Mouse (Mus musculus): Measurements from ENCODE around the gene Rmi2. TPM values are rescaled to one million over a fixed set of nuclear protein-coding genes. Genes with fewer than 3 reads are reported as not detected.
"Not testable (repeated sequence)": the region's sequence is repeated elsewhere in the genome, so short reads cannot be mapped to it uniquely, and the experiment has no call there.

Rmi2 gene
- total RNA-seq, 2 experiments from 2014 or later, result 1.3 to 4.7 TPM

DNA sequence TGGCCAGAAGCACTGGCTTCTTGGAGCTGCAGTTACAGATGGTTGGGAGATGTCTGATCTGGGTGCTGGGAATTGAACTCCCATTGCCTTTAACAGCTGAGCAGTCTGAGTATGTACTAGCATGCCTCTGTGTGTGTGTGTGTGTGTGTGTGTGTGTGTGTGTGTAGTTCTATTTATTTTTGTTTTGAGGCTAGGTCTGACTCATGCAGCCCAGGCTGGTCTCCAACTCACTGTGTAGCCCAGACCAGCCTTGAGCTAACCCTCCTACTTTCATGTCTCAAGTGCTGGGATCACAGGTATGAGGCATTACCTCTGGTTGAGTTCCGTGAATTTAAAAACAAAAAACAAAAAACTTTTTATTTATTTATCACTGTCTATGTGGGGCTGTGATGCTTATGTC, 10.3 kb upstream of the Rmi2 start:
- no peak for ATAC-seq (replicated peaks; ENCODE audit: low FRiP score, low TSS enrichment, poor library complexity, severe bottlenecking)

DNA sequence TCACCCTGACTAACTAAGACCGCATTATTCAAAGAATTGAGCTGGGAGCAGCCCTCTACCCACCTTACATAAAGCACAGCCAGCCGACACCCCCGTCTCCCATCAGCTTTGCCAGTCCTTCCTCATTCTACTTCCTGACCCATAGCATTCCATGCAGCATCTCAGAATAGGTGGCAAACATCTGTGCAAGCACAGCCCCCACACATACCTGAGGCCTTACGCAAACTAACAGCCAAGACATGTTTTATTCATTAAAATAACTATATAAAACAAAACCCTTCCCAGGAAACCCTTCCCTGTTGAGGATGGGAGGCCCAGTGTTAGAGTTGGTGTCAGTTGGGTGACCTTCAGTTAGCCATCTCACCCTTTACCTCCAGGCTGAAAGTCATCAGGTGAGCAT, 9.0 kb upstream of the Rmi2 start:
- ATAC-seq (replicated peaks; ENCODE audit: low FRiP score, low TSS enrichment, poor library complexity, severe bottlenecking), result no peak

DNA sequence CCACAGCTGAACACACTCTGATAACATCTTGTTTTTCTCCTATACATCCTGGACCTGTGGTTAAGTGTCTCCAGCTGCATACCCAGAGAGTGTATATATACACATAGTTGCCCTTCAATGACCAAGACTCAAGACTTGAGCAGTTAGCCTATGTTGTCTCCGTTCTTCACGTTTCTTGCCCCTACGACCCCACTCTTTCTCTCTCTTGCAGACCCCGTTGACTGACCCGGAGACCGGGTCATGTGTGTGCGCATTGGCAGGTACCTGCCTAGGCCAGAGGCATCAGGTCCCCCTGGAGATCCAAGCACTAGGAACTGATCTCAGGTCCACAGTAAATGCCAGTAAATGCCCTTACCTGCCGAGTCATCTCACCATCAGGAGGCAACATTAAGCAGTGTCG, 7.6 kb upstream of the Rmi2 start:
- no peak for ATAC-seq (replicated peaks; ENCODE audit: low FRiP score, low TSS enrichment, poor library complexity, severe bottlenecking)

DNA sequence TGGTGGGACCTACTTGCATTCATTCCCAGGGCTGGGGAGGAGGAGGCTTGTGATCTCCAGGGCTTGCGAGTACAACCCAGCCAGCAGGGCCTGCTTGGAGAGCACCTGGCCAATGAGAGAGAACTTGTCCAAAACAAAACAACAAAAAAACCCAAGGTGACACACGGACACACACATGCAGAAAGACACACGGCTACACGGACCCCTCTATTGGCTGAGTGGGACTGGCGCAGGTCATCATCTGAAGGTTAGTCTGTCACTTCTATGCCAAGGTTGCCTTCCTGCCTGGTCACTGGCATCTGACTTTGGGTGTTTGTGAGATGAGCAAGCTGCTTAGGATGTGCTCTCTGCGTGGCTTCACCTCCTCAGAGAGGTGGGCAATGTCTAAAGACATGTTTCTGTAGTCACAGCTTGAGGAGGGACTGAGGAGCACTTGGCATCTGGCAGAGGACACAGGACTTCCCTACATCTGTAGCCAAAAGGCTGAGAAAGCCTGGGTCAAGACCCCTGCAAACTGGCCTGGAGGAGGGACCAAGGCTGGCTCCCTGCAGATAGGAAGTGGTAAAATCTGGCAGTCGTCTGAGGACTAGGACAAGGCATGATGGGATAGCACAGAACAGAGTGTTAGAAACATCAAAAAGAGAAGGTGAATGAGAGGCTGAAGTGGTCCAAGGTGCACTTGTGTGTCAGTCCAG, 6.9 kb upstream of the Rmi2 start:
- ATAC-seq (replicated peaks; ENCODE audit: low FRiP score, low TSS enrichment, poor library complexity, severe bottlenecking), result no peak

DNA sequence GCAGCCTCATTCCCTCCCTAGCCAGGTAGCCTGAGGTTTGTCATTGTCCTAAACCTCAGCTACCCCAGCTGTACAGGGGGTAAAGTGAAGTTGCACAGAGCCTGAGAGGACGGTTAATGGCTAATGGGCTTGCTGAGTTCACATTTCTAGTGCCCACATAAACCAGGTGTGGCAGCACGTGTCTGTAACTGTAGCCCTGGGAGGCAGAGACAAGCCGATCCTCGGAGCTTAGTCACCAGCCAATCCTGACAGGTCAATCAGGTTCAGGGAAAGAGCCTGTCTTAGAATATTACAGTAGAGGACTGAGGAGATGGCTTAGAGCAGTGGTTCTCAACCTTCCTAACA, 6.4 kb upstream of the Rmi2 start:
- ATAC-seq (replicated peaks; ENCODE audit: low FRiP score, low TSS enrichment, poor library complexity, severe bottlenecking), result no peak

DNA sequence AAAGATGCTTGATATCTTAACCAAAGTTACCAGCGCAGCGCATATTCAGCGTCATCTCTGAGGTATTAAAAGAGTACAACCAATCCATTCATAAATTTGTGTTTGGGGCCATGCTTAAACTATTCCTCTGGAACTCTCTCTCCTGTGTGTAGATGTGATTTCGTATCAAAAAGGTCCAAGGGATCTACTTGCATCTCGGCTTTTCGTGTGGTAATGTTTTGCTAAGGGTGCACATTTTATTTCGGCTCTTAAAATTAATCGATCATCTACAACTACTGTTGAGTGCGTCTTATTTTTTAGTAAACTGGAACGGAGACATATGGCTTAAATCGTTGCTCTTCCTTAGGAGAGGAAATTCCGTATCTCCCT, 333 bp upstream of the Rmi2 start:
- ATAC-seq (replicated peaks; ENCODE audit: low FRiP score, low TSS enrichment, poor library complexity, severe bottlenecking), result peak; percentile 13; the same call in 1 of the 2 replicates

DNA sequence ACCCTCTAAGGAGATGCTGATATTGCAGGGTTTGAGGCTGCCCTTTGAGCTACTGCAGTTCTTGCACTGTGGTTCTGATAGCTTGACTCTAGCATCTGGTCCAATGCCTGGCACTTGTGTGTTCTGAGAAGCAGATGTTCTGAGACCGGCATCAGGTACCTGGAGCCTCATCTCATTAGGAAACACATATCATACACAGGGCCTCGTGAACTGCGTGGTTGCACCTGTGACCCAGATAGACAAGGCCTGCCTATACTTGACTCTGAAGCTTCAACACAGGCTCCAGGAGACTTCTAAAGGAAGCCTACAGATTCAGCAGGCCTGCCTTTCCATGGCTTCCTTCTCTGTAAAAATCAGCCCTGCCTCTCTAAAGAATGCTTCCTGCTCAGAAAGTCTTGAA, 1.5 kb downstream of the Rmi2 start:
- ATAC-seq (replicated peaks; ENCODE audit: low FRiP score, low TSS enrichment, poor library complexity, severe bottlenecking), result no peak

DNA sequence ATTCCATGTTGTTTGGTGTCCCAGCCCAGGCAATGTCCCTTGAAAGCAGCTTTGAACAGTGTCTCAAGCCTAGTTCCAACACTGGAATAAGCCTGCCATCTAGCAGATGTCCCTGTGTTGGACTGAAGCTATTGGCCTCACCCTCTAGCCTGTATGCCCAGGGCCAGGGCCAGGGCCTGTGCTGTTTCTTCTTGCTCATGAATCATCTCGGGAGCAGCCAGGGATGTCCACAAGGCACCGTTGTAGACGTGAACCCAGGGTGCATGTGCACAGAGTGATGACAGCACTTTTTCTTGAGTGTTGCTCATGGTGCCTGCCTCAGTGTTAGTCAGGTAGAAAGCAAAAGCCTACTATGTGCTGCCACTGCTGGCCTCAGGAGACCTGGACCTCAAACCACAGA, 2.4 kb downstream of the Rmi2 start:
- no peak for ATAC-seq (replicated peaks; ENCODE audit: low FRiP score, low TSS enrichment, poor library complexity, severe bottlenecking)

DNA sequence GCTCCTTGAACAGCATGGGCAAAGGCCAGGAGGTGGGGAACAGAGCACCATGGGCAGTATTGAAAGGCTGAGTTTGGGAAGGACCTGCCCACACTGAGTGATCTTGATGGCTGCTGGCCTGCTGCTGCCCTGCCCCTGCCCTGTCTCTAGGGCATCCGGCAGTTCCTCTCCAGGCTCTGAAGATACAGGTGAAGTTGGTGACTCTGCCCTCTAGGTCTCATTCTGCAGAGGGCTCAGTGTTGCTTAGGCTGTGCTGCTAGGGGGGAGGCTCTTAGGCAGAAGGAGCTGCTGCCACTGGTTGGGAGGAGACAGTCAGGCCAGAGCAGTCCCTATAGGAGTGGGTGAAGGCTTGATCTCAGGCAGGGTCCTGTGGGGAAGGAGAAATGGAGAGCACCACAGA, 3.0 kb downstream of the Rmi2 start:
- no peak for ATAC-seq (replicated peaks; ENCODE audit: low FRiP score, low TSS enrichment, poor library complexity, severe bottlenecking)

DNA sequence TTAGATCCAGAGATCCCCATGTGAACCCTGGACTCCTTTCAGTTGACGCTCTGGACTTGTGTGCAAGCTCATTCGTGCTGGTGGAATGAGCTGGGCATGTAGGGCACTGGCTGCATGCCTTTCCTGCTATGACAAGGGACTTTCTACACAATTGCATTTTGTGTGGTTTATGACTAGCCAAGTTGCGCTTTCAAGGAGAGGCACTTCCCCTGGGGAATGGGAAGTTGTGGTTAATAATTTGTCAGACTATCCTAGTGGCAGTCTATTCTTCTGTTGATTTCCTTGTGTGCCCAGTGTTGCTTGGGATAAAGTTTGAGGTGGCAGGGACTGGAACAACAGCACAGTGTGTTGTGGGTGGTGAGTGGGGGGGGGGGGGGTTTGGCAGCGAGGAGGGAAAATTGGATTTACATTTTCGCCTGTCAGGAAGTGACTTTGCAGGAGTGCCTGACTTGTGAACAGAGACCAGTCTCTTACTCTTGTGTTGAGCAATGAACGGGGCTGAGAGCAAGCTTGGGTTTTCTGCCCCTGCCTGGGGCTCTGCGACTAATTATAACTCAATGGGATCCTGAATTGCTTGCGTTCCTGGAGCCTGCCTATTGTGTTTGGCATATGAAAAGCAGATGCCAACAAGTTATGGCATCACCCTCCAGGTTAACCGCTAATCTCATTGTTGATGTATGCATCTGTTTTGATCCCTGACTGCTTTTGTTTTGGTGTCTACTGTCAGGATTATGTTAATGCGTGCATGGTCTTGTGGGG, 3.8 kb downstream of the Rmi2 start:
- ATAC-seq (replicated peaks; ENCODE audit: low FRiP score, low TSS enrichment, poor library complexity, severe bottlenecking), result no peak

DNA sequence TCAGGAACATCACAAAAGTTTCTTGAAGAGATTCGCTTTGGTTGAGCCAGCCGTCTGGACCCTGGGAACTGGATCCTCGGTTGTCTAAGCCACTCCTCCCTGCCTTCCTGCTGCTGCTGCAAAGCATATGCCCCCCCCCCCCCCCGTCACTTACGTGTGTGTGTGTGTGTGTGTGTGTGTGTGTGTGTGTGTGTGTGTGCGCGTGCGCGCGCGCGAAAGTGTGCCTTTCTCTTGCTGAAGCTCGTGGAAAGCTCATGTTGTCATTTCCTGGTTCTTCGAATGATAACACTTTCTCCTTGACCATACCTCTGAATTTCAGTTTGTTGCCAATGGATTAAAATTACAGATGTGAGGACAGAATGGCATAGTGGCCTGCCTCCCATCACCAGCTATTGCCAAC, 5.2 kb downstream of the Rmi2 start:
- ATAC-seq (replicated peaks; ENCODE audit: low FRiP score, low TSS enrichment, poor library complexity, severe bottlenecking), result no peak

DNA sequence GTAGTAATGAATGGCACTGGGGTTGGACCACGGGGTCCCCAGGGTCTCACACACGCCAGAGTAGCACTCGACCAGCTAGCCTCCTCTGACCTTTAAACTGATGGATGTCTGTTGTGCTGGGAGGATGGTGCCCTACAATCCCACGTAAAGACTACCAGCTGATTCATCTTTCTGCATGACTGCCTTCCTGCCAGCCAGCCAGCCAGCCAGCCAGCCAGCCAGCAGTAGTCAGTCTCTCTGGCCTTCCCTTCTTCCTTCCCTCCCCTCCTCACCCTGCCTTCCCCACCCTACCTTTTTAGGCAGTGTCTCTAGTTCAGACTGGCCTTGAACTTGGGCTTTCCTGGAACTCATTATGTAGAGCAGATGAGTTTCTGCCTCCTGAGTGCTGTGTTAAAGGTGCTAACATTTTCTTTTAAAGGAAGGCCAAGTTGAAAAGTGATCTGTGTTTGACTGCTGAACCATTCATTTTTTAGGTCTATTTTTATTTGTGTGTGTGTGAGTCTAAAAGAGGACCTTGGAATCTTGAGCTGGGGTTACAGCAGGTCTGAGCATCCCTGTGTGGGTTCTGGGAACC, 7.5 kb downstream of the Rmi2 start:
- no peak for ATAC-seq (replicated peaks; ENCODE audit: low FRiP score, low TSS enrichment, poor library complexity, severe bottlenecking)

DNA sequence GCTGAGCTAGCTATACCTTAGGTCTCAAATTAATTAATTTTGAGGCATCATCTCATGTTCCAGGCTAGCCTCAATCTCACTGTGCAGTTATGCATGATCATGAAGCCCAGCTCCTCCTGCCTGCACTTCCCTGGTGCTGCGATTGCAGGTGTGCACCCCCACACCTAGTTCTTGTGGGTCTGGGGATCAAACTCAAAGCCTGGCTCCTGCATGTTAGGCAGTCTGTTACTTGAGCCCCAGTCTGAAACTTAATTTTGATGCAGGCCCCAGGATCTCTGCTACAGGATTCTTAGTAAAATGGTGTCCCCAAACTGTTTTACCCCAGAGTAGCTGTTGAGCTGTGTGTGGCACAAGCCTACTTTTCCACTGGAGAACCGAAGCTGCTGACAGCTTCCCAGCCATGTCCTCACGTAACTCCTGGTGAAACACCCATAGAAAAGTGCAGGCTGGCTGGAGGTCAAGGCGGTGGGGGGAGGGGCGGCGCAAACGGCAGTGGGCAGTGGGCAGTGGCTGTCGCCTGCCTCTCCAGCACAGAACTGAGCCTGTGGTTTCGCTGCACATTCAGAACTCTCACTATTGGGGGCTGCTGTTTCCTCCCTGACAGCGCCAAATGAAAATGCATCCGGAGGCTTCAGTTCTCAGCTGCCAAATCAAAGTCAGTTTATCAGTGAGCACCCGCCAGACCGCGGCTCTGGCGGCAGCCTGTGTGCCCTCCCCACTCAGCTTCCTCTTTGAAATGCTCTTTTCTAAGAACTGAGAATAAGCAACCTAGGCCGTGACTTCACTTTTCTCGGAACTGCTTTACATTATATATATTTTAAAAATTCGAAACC, 8.8 kb downstream of the Rmi2 start:
- ATAC-seq (replicated peaks; ENCODE audit: low FRiP score, low TSS enrichment, poor library complexity, severe bottlenecking), result peak; percentile 90

DNA sequence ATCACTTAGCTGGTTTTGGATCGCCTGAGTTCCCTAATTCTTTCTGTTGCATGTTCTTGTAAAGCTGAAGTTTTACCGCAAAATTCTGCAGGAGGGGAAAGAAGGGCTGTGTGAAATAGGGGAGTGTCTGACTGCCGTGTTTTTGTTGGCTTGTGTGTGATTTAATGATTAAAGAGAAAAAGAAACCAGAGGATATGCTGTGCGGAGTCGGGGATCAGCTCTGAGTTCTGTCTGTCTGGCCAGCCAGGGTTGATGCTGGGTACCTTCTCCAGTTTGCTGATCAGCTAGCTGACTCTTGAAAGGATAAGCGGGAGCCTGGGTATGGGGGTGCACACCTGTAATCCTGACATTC, 9.4 kb downstream of the Rmi2 start:
- no peak for ATAC-seq (replicated peaks; ENCODE audit: low FRiP score, low TSS enrichment, poor library complexity, severe bottlenecking)

DNA sequence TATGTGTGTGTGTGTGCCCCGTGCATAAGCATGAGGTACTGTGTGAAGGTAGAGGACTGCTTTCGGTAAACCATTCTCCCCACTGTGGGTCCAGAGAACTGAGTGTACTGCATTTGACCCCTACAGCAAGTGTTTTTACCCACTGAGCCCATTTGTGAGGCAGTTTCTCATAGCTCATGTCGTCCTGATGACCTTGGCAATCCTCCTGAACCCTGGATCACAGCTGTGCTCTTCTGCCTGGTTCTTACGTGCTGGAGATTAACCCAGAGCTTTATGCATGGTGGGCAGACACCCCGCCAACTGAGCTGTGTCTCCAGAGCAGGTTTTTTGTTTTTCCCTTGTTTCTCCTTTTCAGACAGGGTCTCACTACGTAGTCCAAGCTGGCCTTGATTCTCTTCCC, 11.1 kb downstream of the Rmi2 start:
- ATAC-seq (replicated peaks; ENCODE audit: low FRiP score, low TSS enrichment, poor library complexity, severe bottlenecking), result no peak

DNA sequence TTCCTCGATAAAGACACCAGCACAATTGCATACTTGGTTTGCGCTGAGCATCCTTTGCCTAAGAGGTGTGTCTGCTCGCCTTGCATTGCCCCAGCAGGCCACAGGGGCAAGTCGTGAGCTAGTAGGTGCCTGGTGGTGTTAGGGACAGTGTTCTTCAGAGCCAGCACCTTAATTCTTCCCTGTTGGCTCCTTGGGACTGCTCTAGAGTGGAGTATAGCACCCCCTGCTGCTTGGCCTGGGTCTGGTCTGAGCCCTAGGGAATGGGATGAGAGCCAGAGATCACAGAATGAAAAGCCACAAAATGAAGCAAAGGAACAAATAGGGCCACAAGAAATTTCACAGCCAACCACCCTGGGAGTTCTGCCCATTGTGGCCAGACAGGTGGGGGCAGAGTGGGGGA, 11.6 kb downstream of the Rmi2 start:
- ATAC-seq (replicated peaks; ENCODE audit: low FRiP score, low TSS enrichment, poor library complexity, severe bottlenecking), result peak; percentile 74

DNA sequence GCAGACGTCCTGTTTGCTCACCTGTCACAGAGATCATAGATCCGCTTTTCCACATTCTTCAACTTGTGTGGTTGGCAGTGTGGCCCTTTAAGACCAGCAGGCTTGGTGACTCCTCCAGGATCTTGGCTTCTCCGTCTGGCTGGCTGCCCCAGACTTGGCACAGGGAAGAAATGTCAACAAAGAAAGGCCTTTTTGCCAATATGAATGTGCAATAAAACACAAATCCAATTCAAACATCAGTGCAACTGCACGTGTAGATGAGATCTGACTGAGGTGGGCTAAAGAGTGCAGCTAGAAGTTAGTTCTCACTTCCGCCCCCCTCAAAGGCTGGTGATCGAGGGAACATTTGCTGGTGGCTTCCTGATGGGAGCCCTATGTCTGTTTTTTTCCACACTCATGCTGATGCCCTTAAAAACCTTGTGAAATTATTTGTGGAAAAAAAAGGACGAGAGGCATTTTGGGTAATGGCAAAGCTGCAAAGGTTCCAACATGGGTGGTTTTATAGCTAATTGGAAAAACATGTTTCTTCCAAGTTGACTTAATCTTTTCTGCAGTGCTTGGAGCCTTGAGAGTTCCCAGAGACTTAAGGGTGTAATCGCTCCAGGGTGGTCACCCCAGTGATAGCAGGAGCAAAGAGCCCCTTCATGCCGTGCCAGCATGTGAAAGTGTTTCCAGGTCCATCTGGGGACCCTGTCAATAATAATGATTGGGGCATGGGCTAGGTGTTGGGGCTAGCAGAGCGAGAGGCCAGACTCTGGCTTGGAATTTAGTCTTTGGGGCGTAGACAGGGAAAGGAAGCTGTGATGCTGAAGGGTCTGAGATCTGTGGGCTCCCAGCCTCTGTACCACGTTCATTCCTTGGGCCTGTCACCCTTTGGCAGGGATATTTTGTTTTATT, 15.4 kb downstream of the Rmi2 start:
- no peak for ATAC-seq (replicated peaks; ENCODE audit: low FRiP score, low TSS enrichment, poor library complexity, severe bottlenecking)

DNA sequence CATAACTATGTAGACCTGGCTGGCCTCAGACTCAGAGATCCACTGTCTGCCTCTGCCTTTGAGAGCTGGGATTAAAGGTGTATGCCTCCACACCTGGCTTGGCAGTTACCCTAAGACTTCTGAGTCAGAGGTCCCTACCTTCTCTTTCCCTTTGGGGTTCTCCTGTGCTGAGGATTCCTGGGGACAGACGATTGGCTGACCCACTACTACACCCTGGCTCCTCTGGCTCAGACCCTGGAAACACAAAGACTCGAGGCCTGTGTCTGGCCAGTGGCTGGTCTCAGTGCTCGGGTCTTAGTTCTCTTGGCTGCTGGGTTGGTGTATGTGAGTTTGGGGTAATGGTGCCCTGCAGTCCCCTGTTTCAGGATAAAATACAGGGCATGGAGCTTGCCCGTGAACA, 16.0 kb downstream of the Rmi2 start:
- no peak for ATAC-seq (replicated peaks; ENCODE audit: low FRiP score, low TSS enrichment, poor library complexity, severe bottlenecking)

DNA sequence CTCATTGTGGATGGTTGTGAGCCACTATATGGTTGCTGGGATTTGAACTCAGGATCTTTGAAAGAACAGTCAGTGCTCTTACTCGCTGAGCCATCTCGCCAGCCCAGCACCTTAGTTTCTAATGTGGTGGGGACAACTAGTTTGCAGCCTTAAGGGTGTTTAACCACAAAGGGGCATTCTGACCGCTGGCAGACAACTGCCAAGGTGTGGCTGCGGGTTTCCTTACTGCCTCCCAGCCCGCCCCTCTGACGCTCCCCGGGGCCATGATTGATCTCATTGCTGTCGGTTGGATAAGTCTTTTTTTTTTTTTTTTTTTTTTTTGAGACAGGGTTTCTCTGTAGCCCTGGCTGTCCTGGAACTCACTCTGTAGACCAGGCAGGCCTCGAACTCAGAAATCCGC, 17.4 kb downstream of the Rmi2 start:
- not testable (repeated sequence) for ATAC-seq (replicated peaks; ENCODE audit: low FRiP score, low TSS enrichment, poor library complexity, severe bottlenecking)
